Mouse (Mus musculus) CD4-positive, CD25-positive, alpha-beta regulatory T cell, adult 4 months (primary cell): ENCODE measurements around the gene C2cd4d. TPM values are rescaled to one million over a fixed set of nuclear protein-coding genes. Genes with fewer than 3 reads are reported as not detected.

ENCODE experiments used
- polyA plus RNA-seq, 2 experiments: library from polyadenylated mRNA; unstranded; fragments of 100-300 nt; shearing (Covaris generic); gene quantifications; one replicate each; pipeline ENCODE4 v1.2.1; 2017

The C2cd4d gene
- polyA plus RNA-seq, 2 experiments from 2014 or later = not detected

Other genes starting within 250 kb of the C2cd4d start
- gene Gm10696, start 184.2 kb upstream of the C2cd4d start, polyA plus RNA-seq = not detected
- gene Gm5286, start 165.7 kb upstream of the C2cd4d start, polyA plus RNA-seq = not detected
- not detected for gene Gm4778, start 98.4 kb upstream of the C2cd4d start, polyA plus RNA-seq
- 10 to 100 TPM in 1 of 2 experiments, 1 to 10 TPM in 1; 9.9 to 11.9 TPM for gene Them4, start 52.3 kb upstream of the C2cd4d start, polyA plus RNA-seq
- gene Them5, start 20.3 kb upstream of the C2cd4d start, polyA plus RNA-seq = not detected
- gene Rorc, start 10.4 kb downstream of the C2cd4d start, polyA plus RNA-seq = 1 to 10 TPM; 4.4 to 7.4 TPM
- gene Lingo4, start 36.1 kb downstream of the C2cd4d start, polyA plus RNA-seq = under 1 TPM; 0.40 to 0.48 TPM
- gene Tdrkh, start 50.8 kb downstream of the C2cd4d start, polyA plus RNA-seq = 10 to 100 TPM; 11.4 to 11.6 TPM
- gene Mrpl9, start 80.9 kb downstream of the C2cd4d start, polyA plus RNA-seq = 10 to 100 TPM; 47.2 to 47.6 TPM
- gene Oaz3, start 81.5 kb downstream of the C2cd4d start, polyA plus RNA-seq = under 1 TPM in 1 of 2 experiments, not detected in 1; 0.94 TPM
- gene Celf3, start 115.9 kb downstream of the C2cd4d start, polyA plus RNA-seq = 1 to 10 TPM in 1 of 2 experiments, under 1 TPM in 1; 0.55 to 1.8 TPM
- 1 to 10 TPM in 1 of 2 experiments, not detected in 1; 1.4 TPM for gene Riiad1, start 117.9 kb downstream of the C2cd4d start, polyA plus RNA-seq
- gene Snx27, start 220.3 kb downstream of the C2cd4d start, polyA plus RNA-seq = 10 to 100 TPM; 17.1 TPM